Mouse (Mus musculus): Measurements from ENCODE around the gene Plod2.
A peak's percentile ranks its signal among the peaks of the same experiment; 100 is the strongest.

Gene Plod2

DNA sequence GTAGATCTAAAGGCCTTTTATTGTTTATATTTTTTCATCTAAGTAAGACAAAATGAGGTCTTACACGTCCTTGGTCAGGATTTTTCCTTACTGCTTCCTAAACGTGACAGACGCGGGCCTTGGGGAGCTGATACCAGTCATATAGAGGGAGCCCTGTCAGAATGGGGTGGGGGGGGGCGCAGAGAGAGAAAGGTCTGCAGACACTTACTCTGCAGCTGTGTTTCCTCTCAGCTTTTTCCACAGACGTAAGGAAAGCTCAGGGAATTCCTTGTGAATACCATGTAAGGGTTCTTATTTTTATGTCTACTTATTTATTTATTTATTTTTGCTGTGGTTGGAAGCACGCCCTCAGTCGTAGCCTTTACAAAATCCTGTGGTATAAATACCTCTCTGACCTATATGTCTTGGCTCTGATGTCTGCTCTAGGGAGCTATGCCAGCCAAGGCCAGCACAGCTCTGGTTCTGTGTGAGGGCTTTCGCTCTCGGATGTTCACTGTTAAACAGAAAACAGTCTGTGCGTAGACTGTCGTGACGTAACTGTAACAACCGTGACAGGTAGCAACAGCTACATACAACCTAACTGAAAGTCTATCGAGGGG is 58.0 kb downstream of the Plod2 start:
- DNase-seq (ENCODE audit: low read depth, low spot score): no peak

DNA sequence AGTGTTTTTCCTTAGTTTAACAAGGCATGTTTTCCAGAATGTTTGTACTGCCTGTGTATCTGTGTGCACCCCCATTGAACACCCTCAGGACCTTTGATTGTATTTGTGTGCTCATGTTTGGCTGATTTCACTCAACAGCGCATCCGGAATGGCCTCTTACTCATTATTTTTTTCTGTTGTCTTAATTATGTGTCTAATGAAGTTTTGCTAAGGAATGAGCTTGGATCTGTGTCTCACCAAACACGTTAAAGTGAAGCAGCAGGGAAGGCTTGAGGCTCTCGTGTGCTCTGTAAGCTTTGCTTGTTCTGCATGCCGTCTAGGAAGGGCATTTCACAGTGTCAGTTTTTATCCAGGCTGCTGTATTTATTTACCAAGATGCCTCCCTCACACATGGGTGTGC is 59.5 kb downstream of the Plod2 start:
- DNase-seq (ENCODE audit: low read depth, low spot score): no peak

DNA sequence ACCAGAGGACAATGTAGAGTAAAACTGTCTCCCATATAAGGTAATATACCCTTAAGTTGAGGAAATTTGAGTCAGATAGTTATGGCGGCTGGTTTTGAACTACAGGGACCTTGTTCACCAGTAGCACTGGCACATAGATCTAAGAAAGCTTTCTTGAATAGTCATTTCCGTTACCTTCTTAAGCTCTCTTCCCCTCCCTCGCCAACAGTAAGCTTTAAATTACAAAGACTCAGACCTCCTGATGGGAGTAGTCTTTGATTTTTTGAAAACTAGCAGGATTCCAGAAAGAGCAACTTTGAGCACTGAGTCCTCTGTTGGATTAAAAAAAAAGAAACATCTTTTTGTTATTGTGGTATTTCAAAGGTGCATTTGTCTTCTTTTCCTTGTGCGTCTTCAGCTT is 61.5 kb downstream of the Plod2 start:
- no peak for DNase-seq (ENCODE audit: low read depth, low spot score)

DNA sequence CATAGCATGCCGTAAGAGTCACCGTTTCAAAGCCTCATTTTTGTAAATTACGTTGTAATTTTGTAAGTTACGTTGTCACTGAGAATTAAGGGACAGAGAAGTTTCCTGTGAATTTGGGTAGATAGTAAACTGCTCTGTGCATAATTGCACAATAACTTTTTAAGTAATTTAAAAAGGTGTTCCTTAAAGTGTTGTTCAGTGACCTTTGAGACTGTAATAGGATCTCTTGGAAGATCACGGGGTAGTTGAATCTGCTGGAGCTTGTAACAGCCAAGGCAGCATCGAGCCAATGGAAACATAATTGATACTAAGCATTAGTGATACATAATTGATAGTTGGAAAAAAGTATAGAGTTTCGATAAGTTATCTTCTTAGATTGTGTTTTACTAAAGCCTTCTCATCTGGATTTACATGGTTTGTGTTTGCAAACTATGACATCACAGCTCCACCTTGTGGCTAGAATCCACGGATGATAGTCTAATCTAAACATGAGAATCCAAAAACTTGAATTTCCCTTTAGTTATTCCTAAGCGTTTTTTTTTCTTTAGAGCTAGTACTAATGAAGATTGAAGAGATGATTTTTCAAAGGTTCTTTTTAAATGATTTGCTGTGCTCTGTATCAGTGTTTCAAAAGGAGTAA is 68.7 kb downstream of the Plod2 start:
- DNase-seq (ENCODE audit: low read depth, low spot score): peak; percentile 26

DNA sequence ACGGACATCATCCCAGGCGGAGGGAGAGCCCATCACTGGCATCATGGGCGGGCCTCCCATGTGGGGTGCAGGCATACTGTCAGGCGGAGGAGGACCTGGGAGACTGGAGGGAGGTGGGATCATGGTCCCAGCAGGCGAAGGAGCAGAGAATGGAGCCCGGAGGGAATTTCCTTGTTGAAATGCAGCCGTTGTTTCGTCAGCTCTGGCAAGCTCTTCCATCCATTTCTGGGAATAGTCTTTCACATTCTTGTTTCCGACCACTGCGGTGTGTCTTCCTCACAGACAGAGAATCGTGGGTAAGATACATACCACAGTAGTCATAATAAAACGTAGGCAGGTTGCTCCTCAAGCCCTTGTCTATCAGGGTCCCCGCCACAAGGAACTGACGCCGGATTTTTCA is 70.6 kb downstream of the Plod2 start:
- DNase-seq (ENCODE audit: low read depth, low spot score): no peak

DNA sequence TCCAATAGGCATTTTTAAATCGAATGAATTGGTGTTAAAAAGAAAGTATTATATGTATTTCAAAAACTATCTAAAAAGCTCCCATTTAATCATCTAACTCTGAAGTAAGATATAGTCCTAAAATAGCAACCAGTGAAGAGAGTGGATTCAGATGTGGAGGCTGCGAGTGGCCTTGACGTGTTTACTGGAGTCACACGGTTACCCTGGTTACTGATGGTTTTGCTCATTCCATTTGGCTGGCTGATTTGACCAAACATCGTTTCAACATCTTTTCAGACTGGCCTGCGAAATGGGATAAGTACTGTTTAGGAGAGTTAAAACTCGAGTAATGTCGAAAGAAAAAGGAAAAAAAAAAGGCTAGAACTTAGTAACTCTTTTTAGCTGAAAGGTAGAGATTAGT is 71.2 kb downstream of the Plod2 start:
- DNase-seq (ENCODE audit: low read depth, low spot score): no peak

DNA sequence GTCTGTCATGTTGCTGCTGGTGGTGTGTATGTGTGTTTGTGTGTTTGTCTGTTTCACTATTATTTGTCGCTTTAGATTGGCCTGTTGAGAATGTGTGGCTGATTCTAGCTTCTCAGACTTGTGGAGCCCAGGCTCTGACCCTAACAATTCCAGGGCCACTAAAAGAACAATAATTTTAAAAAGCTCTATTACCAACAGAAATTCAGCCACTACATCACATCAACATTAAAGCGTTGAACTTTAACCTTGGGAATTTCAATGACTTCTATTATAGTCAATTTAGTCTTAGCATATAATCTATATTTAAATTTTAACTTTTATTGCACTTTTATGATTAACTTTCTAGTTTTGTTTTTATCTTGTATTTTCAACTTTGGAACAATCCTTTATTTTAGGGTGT is 74.4 kb downstream of the Plod2 start:
- DNase-seq (ENCODE audit: low read depth, low spot score): no peak

DNA sequence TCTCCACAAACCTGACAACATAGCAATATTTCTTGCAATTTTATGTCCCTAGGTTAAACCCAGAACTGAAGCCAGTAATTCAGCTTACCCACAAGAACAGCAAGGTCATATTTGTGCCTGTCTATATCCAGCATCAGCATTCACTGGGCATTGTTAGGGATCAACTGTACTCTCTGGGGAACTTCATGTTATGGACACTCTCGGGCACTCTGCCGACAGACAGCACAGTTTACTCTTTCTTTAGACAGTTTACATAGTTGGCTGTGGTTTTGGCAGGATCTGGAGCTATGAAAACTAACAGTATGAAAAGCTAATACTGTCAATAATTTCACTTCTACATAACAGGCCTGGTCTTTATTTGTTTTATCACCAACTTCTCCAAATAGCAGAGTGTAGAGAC is 75.4 kb downstream of the Plod2 start:
- no peak for DNase-seq (ENCODE audit: low read depth, low spot score)

DNA sequence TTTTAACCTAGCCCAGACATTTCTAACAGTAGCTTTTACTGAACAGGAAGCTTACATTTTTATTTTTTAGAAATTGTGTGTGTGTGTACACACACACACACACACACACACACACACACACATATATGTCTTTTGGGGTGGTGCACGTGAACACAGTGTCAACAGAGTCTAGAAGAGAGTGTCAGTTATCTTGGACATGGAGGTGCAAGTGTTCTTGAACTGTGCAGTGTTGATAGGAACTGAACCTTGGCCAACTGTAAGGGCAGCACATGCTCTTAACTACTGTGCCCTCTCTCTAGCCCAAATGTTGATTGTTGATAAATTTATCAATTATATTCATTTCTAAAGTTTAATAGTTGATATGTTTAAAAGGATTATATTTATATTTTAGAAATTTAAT is 78.1 kb downstream of the Plod2 start:
- no peak for DNase-seq (ENCODE audit: low read depth, low spot score)

DNA sequence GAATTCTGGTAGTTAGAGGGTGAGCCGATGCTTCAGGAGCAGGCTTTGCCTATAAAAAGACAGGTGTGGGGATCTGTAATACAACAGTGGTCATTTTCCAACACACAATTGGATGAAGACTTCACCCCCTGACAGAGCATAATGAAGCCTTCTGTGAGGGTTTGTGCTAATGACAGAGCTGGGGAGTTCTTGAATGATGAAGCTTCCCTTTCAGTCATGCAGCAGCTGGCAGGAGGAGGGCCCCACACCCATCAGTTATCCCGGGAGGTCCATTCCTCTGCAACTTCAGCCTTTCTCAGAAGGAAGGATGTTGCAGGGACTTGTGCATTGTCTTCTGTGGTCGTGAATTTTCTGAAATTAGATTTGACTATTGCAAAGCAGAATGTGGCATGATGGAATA is 79.2 kb downstream of the Plod2 start:
- no peak for DNase-seq (ENCODE audit: low read depth, low spot score)

DNA sequence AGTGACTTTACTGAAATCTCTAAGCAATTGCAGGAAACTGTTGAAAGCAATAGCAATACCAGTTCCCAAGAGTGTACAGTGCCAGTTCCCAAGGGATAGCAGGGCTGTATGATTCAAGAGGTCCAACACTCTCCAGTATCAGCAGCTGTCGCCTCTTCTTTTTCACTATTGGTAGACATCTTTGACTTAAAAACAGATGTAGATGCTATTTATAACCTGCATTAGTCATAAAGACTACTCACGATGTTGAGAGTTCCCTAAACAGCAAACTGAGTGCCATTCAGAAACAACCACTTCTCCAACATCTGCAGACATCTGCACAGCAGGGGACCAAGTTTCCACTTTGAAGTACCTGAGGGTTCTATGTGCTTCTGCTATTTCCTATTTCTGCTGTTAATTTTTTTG is 79.9 kb downstream of the Plod2 start:
- DNase-seq (ENCODE audit: low read depth, low spot score): no peak

DNA sequence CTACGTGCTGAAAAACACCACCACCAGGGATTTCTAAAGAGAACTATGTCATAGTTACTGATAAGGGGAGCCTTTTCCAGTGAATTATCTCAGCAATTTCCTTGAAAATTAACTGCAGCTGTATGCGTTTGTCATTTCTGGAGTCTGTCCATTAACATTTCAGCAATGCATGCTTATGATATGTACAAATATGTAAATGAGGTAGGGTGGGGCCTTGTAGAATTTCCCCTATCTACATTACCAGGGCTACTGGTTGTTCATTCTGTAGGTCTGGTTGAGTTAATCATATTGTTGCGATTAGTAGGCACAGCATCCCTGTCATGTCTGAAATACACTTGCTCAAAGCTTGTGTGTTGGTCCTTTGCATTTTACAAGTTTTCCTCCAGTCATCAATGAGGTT is 92.8 kb downstream of the Plod2 start:
- DNase-seq (ENCODE audit: low read depth, low spot score): no peak

DNA sequence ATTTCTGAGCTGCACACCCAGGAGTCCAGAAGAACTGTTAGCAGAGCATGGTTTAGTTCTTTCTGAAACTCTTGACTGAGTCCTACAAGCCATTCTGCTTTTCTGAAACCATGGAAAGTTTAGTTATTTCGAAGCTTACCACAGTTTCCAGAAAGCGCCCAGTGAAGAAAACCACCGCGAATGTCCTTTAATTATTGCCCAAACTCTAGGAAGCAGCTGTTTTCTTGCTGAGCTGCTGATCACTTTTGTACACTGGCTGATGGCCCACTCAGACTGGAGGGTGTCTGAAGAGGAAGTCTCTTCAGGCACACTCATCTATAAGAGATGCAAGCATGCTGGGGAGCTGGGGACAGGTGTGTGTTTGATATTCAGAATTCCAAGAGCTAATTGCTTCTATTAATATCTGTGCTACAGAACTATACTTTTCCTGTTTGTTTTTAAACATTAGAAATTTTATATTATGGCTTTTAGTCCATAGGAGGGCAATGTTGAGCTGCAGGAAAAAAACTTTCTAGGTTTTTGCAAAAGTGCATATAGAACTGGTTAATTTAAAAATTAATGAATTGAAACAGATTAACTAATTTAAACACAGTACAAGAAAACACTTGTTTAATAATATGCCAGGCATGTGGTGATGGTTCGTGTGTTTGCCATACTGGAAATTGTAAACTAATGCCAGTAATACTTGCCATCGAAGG is 97.3 kb downstream of the Plod2 start:
- DNase-seq (ENCODE audit: low read depth, low spot score): no peak

DNA sequence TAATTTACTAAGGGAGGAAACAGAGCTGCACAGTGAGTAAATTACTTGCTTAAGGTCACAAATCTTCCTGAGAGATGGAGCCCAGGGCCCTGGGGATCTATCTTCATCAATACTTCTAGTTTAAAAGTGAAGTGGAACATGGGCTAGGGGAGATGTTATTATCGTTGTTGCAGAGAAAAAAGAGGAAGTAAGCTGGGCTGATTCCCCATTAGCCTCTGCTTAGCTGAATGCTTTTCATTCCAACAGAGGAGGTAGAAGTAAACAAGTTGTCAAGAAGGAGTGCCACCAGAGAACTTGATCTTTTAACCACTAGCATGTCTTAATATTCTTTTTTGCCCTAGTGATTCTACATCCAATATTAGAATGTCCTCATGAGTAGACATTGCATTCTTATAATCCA is 99.7 kb downstream of the Plod2 start:
- no peak for DNase-seq (ENCODE audit: low read depth, low spot score)

Data from telencephalon, adult 2 months (tissue).